Mouse (Mus musculus) adipose tissue, adult 10 weeks (tissue): ENCODE results near the gene Npy. TPM values are rescaled to one million over a fixed set of nuclear protein-coding genes. Genes with fewer than 3 reads are reported as not detected.

Experiments used
- polyA plus RNA-seq: library from polyadenylated mRNA; stranded (reverse); fragments of 350-450 nt; fragmentation: Illumina TruSeq; extraction: RNeasy Lipid Tissue Mini Kit (QIAGEN cat#74804); gene quantifications from one replicate; pipeline ENCODE4 v1.2.3, GENCODE M21; 2014; ENCODE audit warnings: low read depth, low replicate concordance

Gene Npy
- 410 TPM for polyA plus RNA-seq

DNA sequence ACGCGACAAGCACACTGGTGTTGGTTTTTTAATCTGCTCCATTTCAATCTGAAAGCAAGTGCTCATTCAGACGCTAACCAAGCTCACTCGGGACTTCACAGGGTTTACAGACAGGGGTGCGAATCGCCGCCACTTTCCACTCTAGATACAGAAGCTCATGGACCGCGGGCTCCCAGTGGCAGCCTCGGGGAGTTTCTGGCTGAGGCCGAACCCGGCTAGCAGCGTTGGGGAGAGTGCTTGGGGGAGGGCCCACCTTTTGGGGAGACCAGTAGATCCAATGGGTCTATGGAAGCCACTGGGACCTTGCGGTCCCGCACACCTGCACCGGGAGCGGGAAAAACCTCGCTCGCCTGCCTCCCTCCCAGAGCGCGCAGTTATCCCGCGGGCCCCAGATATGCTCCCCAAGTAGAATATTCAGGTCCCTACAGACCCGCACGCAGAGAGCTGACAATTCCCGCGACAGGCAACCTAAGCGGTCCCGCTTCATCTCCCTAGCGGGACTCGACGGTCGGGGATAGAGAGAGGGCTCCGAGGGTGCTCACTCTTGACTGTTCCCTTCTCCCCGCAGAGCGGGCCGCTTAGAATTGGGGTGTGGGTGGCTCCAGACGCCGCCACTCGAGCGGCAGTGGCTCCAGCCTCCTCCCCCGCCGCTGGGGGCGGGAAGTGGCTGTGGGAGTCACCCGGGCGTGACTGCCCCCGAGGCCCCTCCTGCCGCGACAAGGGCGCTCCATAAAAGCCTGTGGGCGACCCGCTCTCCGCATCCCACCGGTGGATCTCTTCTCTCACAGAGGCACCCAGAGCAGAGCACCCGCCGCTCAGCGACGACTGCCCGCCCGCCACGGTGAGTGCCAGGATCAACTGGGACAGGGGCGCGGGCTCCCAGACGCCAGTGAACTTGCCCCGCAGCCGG lies at the start of gene Npy:
Gene Npy (plus strand): TSS at position 750 of the 910 bp plus-strand sequence.

